Mouse (Mus musculus) intestine, embryonic 15.5 days (tissue): Measurements from ENCODE around the gene Hist1h3d. TPM values are rescaled to one million over a fixed set of nuclear protein-coding genes. Genes with fewer than 3 reads are reported as not detected.

ENCODE experiments used
- polyA plus RNA-seq: library from polyadenylated mRNA; unstranded; fragments of >200 nt; fragmentation: Nextera tagmentation; extraction: Ambion mirVana; gene quantifications from 2 replicates; pipeline ENCODE4 v1.2.1, GENCODE M21; 2015

Hist1h3d gene
- polyA plus RNA-seq, 1 experiment from 2014 or later: 5.2 TPM

Other genes starting within 250 kb of the Hist1h3d start
- gene Zfp322a, start 206.6 kb upstream of the Hist1h3d start, polyA plus RNA-seq: 34.5 and 40.5 TPM in 2 replicates
- gene Abt1, start 151.9 kb upstream of the Hist1h3d start, polyA plus RNA-seq: 11.2 TPM in 2 replicates
- 0.08 and 0.11 TPM in 2 replicates for gene Btn1a1, start 109.9 kb upstream of the Hist1h3d start, polyA plus RNA-seq
- 0.16 and 0.23 TPM in 2 replicates for gene Btn2a2, start 86.9 kb upstream of the Hist1h3d start, polyA plus RNA-seq
- 4.6 and 4.8 TPM in 2 replicates for gene Hist1h4h, start 44.7 kb upstream of the Hist1h3d start, polyA plus RNA-seq
- 6.7 TPM in 1 of 2 replicates, not detected in the other for gene Hist1h2af, start 41.9 kb upstream of the Hist1h3d start, polyA plus RNA-seq
- gene Hist1h3g, start 40.3 kb upstream of the Hist1h3d start, polyA plus RNA-seq: 6.1 and 6.2 TPM in 2 replicates
- gene Hist1h2bh, start 32.4 kb upstream of the Hist1h3d start, polyA plus RNA-seq: 1.1 and 1.3 TPM in 2 replicates
- gene Hist1h3f, start 31.7 kb upstream of the Hist1h3d start, polyA plus RNA-seq: 0.45 and 0.97 TPM in 2 replicates
- gene Hist1h4f, start 24.1 kb upstream of the Hist1h3d start, polyA plus RNA-seq: 0.88 and 1.0 TPM in 2 replicates
- gene Hist1h1d, start 22.5 kb upstream of the Hist1h3d start, polyA plus RNA-seq: 0.46 and 0.64 TPM in 2 replicates
- 3.5 and 4.3 TPM in 2 replicates for gene Hist1h3e, start 13.4 kb upstream of the Hist1h3d start, polyA plus RNA-seq
- gene Hist1h2ae, start 4.5 kb upstream of the Hist1h3d start, polyA plus RNA-seq: 76.9 and 89.5 TPM in 2 replicates
- gene Hist1h2bg, start 4.4 kb upstream of the Hist1h3d start, polyA plus RNA-seq: 7.1 and 11.5 TPM in 2 replicates
- 4.2 and 4.5 TPM in 2 replicates for gene Hist1h2bf, start 1.6 kb upstream of the Hist1h3d start, polyA plus RNA-seq
- gene Hist1h2ad, start 1.4 kb upstream of the Hist1h3d start, polyA plus RNA-seq: 1.8 and 3.0 TPM in 2 replicates
- gene Hist1h4d, start 5.8 kb downstream of the Hist1h3d start, polyA plus RNA-seq: 98.7 and 101 TPM in 2 replicates
- gene Hist1h2be, start 45.4 kb downstream of the Hist1h3d start, polyA plus RNA-seq: 1.6 and 2.0 TPM in 2 replicates
- 17.6 and 21.2 TPM in 2 replicates for gene Hist1h1e, start 46.8 kb downstream of the Hist1h3d start, polyA plus RNA-seq
- gene Hist1h2ac, start 108.2 kb downstream of the Hist1h3d start, polyA plus RNA-seq: 1.3 and 1.5 TPM in 2 replicates
- gene Hist1h2bc, start 108.4 kb downstream of the Hist1h3d start, polyA plus RNA-seq: 79.3 and 89.9 TPM in 2 replicates
- not detected in 2 replicates for gene Hist1h1t, start 120.1 kb downstream of the Hist1h3d start, polyA plus RNA-seq
- gene Hist1h4c, start 122.7 kb downstream of the Hist1h3d start, polyA plus RNA-seq: 4.7 and 5.7 TPM in 2 replicates
- gene Hfe, start 135.1 kb downstream of the Hist1h3d start, polyA plus RNA-seq: 6.4 and 7.9 TPM in 2 replicates
- gene Hist1h1c, start 163.0 kb downstream of the Hist1h3d start, polyA plus RNA-seq: 32.4 and 36.0 TPM in 2 replicates
- 4.4 and 7.7 TPM in 2 replicates for gene Hist1h3c, start 169.8 kb downstream of the Hist1h3d start, polyA plus RNA-seq
- 2.4 and 3.8 TPM in 2 replicates for gene Hist1h2bb, start 171.0 kb downstream of the Hist1h3d start, polyA plus RNA-seq
- 39.8 and 44.9 TPM in 2 replicates for gene Hist1h2ab, start 175.4 kb downstream of the Hist1h3d start, polyA plus RNA-seq
- gene Hist1h3b, start 176.5 kb downstream of the Hist1h3d start, polyA plus RNA-seq: 6.4 and 9.2 TPM in 2 replicates
- 3.8 and 5.5 TPM in 2 replicates for gene Hist1h4b, start 181.2 kb downstream of the Hist1h3d start, polyA plus RNA-seq
- gene Hist1h4a, start 185.5 kb downstream of the Hist1h3d start, polyA plus RNA-seq: 0.48 and 1.3 TPM in 2 replicates
- 4.3 and 6.4 TPM in 2 replicates for gene Hist1h3a, start 186.6 kb downstream of the Hist1h3d start, polyA plus RNA-seq
- 1.2 and 2.2 TPM in 2 replicates for gene Hist1h1a, start 187.9 kb downstream of the Hist1h3d start, polyA plus RNA-seq
- gene Trim38, start 194.2 kb downstream of the Hist1h3d start, polyA plus RNA-seq: not detected in 2 replicates
- gene Slc17a2, start 231.2 kb downstream of the Hist1h3d start, polyA plus RNA-seq: 0.10 TPM in 1 of 2 replicates, not detected in the other